Mouse (Mus musculus) gonadal fat pad, adult 2 months (tissue): ENCODE measurements around the gene Wnk1. TPM values are rescaled to one million over a fixed set of nuclear protein-coding genes. Genes with fewer than 3 reads are reported as not detected.

Experiments used
- DNase-seq: peaks from one replicate; pipeline ENCODE4 v3.0.0-alpha.2; 2012; ENCODE audit warnings: low read depth
- polyA plus RNA-seq: library from polyadenylated mRNA; depleted of rRNA; stranded (reverse); fragments of >200 nt; gene quantifications from 2 replicates; pipeline ENCODE4 v1.2.3, GENCODE M21; 2012; rRNA removed

Gene Wnk1
- polyA plus RNA-seq, 1 experiment: 106 TPM

DNA sequence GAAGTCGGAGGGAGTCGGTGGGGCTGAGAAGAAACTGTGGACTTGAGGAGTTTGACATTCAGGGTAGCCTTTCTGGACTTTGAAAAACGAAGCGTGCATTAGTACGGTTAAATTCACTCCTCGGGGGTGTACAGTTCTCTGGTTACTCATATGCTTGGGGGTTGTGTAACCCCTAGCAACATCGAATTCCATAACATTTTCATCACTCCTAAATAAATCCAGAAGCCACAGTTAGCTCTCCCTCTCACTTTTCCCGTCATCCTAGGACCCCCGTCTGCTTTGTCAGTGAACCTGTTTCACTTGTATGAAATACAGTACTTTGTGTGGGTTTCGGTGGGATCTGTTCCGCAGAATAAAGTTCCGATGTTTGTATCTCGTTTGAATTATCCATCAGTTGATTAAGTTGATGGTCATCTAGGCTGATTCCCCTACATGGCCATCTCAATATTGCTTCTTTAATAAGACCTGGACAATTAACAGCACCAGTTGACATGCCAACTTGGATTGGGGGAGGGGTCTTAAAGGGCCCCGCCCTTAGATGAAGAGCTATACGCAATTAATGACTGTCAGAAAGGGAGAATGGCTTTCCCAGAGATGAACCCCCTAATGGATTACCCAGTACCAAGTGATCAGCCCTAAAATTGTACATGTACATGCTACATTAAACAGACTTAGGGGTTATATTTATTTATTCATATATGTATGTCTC, 135.2 kb downstream of the Wnk1 start:
- no peak for DNase-seq

DNA sequence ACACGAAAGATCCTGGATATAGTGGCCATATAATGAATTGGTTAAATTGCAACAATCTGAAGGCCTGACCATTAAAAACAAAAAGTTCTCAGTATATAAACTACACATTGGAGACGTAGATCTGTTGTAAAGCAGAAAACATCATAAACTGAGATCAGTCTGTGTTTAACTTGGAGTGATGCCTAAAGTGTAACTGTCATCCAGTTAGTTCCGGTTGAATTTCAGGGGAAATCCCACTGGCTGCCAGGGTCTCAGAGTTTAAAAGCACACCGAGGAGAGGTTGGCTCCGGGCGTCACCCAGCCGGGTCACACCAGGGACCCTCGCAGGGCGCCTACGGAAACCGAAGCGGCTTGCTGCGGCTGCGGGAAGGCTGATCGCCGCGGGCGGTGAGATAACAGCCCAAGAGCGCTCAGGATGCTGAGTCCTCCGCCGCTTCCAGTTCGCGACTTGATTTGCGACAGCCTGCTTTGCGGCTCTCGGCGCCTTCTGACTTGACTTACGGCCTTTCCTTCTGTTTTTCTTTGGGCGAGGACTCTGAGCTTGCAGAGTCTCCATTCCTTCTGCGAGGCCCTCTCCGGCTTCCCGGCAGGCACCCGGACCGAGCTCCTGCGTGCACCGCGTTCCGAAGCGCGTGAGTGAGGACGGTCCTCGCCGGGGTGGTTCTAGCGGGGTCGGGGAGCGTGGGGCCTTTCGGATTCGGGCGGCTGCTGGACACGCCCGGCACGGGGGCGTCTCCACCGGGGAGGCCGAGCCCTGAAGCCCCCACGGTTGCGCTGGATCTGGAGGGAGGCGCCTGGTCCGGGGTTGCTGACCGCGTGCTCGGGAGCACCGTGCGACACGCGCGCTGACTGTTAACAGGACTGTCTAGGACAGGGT, 136.0 kb downstream of the Wnk1 start, which contains the start of gene Rad52:
TSS of gene Rad52 (plus strand) at position 495 of the 877 bp plus-strand sequence.
- peak; percentile 49 for DNase-seq

DNA sequence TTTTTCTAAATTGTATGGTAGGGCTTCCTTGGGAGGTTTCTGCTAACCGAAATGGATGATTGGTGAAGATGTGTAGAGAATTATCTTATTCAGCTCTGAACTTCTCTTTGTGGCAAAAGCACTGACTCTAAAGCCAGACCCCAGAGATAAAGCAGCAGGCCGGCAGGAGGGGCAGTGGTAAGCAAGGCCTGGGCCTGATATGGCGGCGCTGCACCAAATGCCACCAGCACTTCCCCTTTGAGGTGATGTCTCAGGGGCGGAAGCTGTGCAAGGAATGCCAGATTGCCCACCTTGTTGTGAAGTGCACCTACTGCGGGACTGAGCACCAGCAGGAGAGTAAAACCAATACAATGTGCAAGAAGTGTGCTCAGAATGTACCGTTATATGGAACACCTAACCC, 145.8 kb downstream of the Wnk1 start:
- DNase-seq: no peak

- DNase-seq: no peak
Measured at GRCm38 (mm10) chr6:119883151-119883550, 155.3 kb downstream of the Wnk1 start.

Other genes with a start within 250 kb of the Wnk1 start
- 9.5 and 13.7 TPM in 2 replicates for gene Erc1, start 190.5 kb downstream of the Wnk1 start, polyA plus RNA-seq
- 25.3 and 29.7 TPM in 2 replicates for gene Rad52, start 136.0 kb downstream of the Wnk1 start, polyA plus RNA-seq
- gene Ninj2, start 54.7 kb upstream of the Wnk1 start, polyA plus RNA-seq: 2.0 and 2.1 TPM in 2 replicates